Mouse (Mus musculus): ENCODE data around the gene Satb2.

The Satb2 gene

GRCm38 (mm10) chr1:56978151-56978700, at the start of gene Satb2:
Gene Satb2 (minus strand): TSS chr1:56978650.
- DNase-seq (ENCODE audit: low read depth, low spot score) = no peak

- DNase-seq (ENCODE audit: low read depth, low spot score) = no peak
Observed at GRCm38 (mm10) chr1:57018941-57019340, 40.5 kb upstream of the Satb2 start.

GRCm38 (mm10) chr1:57013856-57014255, 35.4 kb upstream of the Satb2 start:
- DNase-seq (ENCODE audit: low read depth, low spot score) = no peak

GRCm38 (mm10) chr1:57009171-57009570, 30.7 kb upstream of the Satb2 start:
- no peak for DNase-seq (ENCODE audit: low read depth, low spot score)

- DNase-seq (ENCODE audit: low read depth, low spot score) = no peak
Observed at GRCm38 (mm10) chr1:56995041-56995440, 16.6 kb upstream of the Satb2 start.

GRCm38 (mm10) chr1:56992310-56992709, 13.9 kb upstream of the Satb2 start:
- no peak for DNase-seq (ENCODE audit: low read depth, low spot score)

- no peak for DNase-seq (ENCODE audit: low read depth, low spot score)
Observed at GRCm38 (mm10) chr1:56991613-56992012, 13.2 kb upstream of the Satb2 start.

GRCm38 (mm10) chr1:56984483-56984810, 6.0 kb upstream of the Satb2 start:
- DNase-seq (ENCODE audit: low read depth, low spot score) = no peak

- no peak for DNase-seq (ENCODE audit: low read depth, low spot score)
Observed at GRCm38 (mm10) chr1:56983771-56984482, 5.5 kb upstream of the Satb2 start.

GRCm38 (mm10) chr1:56983100-56983590, 4.7 kb upstream of the Satb2 start:
- no peak for DNase-seq (ENCODE audit: low read depth, low spot score)

- DNase-seq (ENCODE audit: low read depth, low spot score) = no peak
Observed at GRCm38 (mm10) chr1:56982631-56983030, 4.2 kb upstream of the Satb2 start.

GRCm38 (mm10) chr1:56981947-56982555, 3.6 kb upstream of the Satb2 start:
- DNase-seq (ENCODE audit: low read depth, low spot score) = no peak

GRCm38 (mm10) chr1:56981508-56981907, 3.1 kb upstream of the Satb2 start:
- no peak for DNase-seq (ENCODE audit: low read depth, low spot score)

- no peak for DNase-seq (ENCODE audit: low read depth, low spot score)
Observed at GRCm38 (mm10) chr1:56980631-56981275, 2.3 kb upstream of the Satb2 start.

- no peak for DNase-seq (ENCODE audit: low read depth, low spot score)
Observed at GRCm38 (mm10) chr1:56979531-56980395, 1.3 kb upstream of the Satb2 start.

GRCm38 (mm10) chr1:56977201-56978100, 999 bp downstream of the Satb2 start:
- no peak for DNase-seq (ENCODE audit: low read depth, low spot score)

GRCm38 (mm10) chr1:56976825-56977104, 1.7 kb downstream of the Satb2 start:
- no peak for DNase-seq (ENCODE audit: low read depth, low spot score)

- DNase-seq (ENCODE audit: low read depth, low spot score) = no peak
Observed at GRCm38 (mm10) chr1:56976044-56976824, 2.2 kb downstream of the Satb2 start.

GRCm38 (mm10) chr1:56975546-56975945, 2.9 kb downstream of the Satb2 start:
- no peak for DNase-seq (ENCODE audit: low read depth, low spot score)

- DNase-seq (ENCODE audit: low read depth, low spot score) = no peak
Observed at GRCm38 (mm10) chr1:56974187-56974586, 4.3 kb downstream of the Satb2 start.
